Mouse (Mus musculus): ENCODE results near the gene Nf2. TPM values are rescaled to one million over a fixed set of nuclear protein-coding genes. Genes with fewer than 3 reads are reported as not detected.
A peak's percentile ranks its signal among the peaks of the same experiment; 100 is the strongest.

Gene Nf2
- polyA plus RNA-seq, 1 experiment from 2014 or later = 63.8 TPM

DNA sequence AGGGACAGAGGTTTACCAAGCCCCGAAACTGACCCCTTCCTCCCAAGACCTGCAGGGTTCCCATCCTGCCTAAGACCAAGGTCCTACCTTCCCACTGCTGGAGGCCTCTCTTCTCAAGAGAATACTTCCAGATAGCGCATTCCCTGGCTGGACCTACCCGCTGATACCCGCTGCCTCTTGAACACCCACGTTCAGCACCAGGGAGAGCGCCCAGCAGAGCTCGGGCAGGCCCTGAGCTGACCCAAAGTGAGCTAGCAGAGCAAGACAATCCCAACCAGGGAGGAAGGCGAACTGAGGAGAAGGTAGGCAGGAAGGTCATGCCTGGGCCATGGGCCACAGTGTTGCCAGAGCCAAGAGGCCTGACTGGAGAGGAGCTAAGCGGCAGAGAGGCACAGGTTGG is 99.1 kb downstream of the Nf2 start:
- Histone ChIP-seq H3K4me3 (no peak overlapping the region), H3K27ac (no peak overlapping the region), H3K9me3 (replicated peaks) (no peaks in the 10 kb centered on the region), H3K4me1 (peaks cover 35% of the 10 kb centered on the region), H3K27me3 (ENCODE audit: low read depth, poor library complexity, severe bottlenecking) (peaks cover 83% of the 10 kb centered on the region), H3K36me3 (no peaks in the 10 kb centered on the region)
- DNase-seq (ENCODE audit: low spot score) = peak; percentile 90
- 6% methylated on average over 9 of the region's 9 CpGs for WGBS

GRCm38 (mm10) chr11:4747285-4747684 is 102.1 kb downstream of the Nf2 start:
- Histone ChIP-seq H3K9me3 (replicated peaks) (no peaks in the 10 kb centered on the region), H3K27ac (no peak overlapping the region), H3K36me3 (no peaks in the 10 kb centered on the region), H3K27me3 (ENCODE audit: low read depth, poor library complexity, severe bottlenecking) (peaks cover 99% of the 10 kb centered on the region), H3K4me3 (peak overlapping the region; percentile 61), H3K4me1 (peaks cover 28% of the 10 kb centered on the region)
- DNase-seq (ENCODE audit: low spot score) = peak; percentile 55
- WGBS = under 1% methylated on average over 12 of the region's 12 CpGs

GRCm38 (mm10) chr11:4746733-4747132 is 102.6 kb downstream of the Nf2 start, which contains the start of gene Cabp7:
TSS of gene Cabp7 (minus strand) at chr11:4746778.
- no peaks in the 10 kb centered on the region for H3K36me3 ChIP-seq
- peaks cover 28% of the 10 kb centered on the region for H3K4me1 ChIP-seq
- peaks cover 99% of the 10 kb centered on the region for H3K27me3 ChIP-seq (ENCODE audit: low read depth, poor library complexity, severe bottlenecking)
- no peak for DNase-seq (ENCODE audit: low spot score)
- H3K27ac ChIP-seq = no peak within 1 kb of the TSS
- no peaks in the 10 kb centered on the region for H3K9me3 ChIP-seq (replicated peaks)
- WGBS = 5% methylated on average over 69 of the region's 73 CpGs
- peak within 1 kb of the TSS; percentile 61 for H3K4me3 ChIP-seq

- H3K4me1 ChIP-seq = peaks cover 28% of the 10 kb centered on the region
- H3K36me3 ChIP-seq = no peaks in the 10 kb centered on the region
- H3K9me3 ChIP-seq (replicated peaks) = no peaks in the 10 kb centered on the region
- peak; percentile 58 for DNase-seq (ENCODE audit: low spot score)
- under 1% methylated on average over 38 of the region's 39 CpGs for WGBS
- H3K27me3 ChIP-seq (ENCODE audit: low read depth, poor library complexity, severe bottlenecking) = peaks cover 100% of the 10 kb centered on the region
- H3K27ac ChIP-seq = no peak overlapping the region
- peak overlapping the region; percentile 61 for H3K4me3 ChIP-seq
Measured at GRCm38 (mm10) chr11:4745969-4746368, 103.4 kb downstream of the Nf2 start.

DNA sequence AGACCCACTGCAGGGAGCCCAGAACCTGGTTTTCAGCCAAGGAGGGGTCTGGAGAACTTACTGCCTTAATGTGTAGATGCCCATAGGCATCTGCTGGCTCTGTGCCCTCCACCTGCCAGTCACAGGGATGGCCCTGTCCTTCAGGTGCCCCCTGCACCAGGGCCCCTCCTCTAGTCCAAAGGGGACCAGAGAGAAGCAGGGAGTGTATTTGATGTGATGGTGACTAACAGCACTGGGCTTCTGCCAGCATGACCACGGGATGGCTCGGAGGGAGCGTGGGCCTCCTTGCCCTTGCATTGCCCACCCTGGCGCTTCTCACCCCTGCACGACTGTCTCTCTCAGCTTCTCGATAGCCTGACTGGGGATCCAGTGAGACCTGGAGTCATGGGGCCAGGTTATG is 104.6 kb downstream of the Nf2 start:
- peaks cover 96% of the 10 kb centered on the region for H3K27me3 ChIP-seq (ENCODE audit: low read depth, poor library complexity, severe bottlenecking)
- H3K36me3 ChIP-seq = no peaks in the 10 kb centered on the region
- peaks cover 24% of the 10 kb centered on the region for H3K4me1 ChIP-seq
- WGBS = 55% methylated on average over 6 of the region's 6 CpGs
- no peak overlapping the region for H3K4me3 ChIP-seq
- H3K9me3 ChIP-seq (replicated peaks) = no peaks in the 10 kb centered on the region
- no peak for DNase-seq (ENCODE audit: low spot score)
- H3K27ac ChIP-seq = no peak overlapping the region

- Histone ChIP-seq H3K4me1 (peaks cover 14% of the 10 kb centered on the region), H3K9me3 (replicated peaks) (no peaks in the 10 kb centered on the region), H3K27ac (no peak overlapping the region), H3K4me3 (no peak overlapping the region), H3K27me3 (ENCODE audit: low read depth, poor library complexity, severe bottlenecking) (peaks cover 63% of the 10 kb centered on the region), H3K36me3 (peaks cover 11% of the 10 kb centered on the region)
- WGBS = 59% methylated on average over 5 of the region's 5 CpGs
- DNase-seq (ENCODE audit: low spot score) = no peak
Measured at GRCm38 (mm10) chr11:4740785-4741184, 108.6 kb downstream of the Nf2 start.

DNA sequence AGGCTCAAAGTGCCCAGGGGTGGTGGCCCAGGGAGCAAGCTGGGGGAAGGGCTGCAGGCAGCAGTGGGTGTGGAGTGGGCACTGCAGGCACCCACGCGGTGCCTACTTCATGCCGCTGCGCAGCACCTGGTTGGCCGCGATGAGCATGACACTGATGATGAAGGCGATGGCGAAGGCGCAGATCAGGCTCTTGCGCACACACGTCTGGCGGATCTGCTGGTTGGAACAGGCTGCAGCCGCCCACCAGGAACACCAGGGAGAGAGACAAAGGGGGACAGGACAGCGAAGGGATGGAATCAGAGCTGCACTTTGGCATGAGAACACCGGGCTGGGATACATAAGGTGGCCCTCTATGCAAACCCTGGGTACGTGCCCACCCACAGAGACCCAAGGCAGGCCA is 110.6 kb downstream of the Nf2 start:
- H3K27ac ChIP-seq = no peak overlapping the region
- no peak for DNase-seq (ENCODE audit: low spot score)
- no peak overlapping the region for H3K4me3 ChIP-seq
- WGBS = 91% methylated on average over 16 of the region's 16 CpGs
- H3K27me3 ChIP-seq (ENCODE audit: low read depth, poor library complexity, severe bottlenecking) = peaks cover 54% of the 10 kb centered on the region
- peaks cover 23% of the 10 kb centered on the region for H3K4me1 ChIP-seq
- no peaks in the 10 kb centered on the region for H3K9me3 ChIP-seq (replicated peaks)
- peaks cover 11% of the 10 kb centered on the region for H3K36me3 ChIP-seq

DNA sequence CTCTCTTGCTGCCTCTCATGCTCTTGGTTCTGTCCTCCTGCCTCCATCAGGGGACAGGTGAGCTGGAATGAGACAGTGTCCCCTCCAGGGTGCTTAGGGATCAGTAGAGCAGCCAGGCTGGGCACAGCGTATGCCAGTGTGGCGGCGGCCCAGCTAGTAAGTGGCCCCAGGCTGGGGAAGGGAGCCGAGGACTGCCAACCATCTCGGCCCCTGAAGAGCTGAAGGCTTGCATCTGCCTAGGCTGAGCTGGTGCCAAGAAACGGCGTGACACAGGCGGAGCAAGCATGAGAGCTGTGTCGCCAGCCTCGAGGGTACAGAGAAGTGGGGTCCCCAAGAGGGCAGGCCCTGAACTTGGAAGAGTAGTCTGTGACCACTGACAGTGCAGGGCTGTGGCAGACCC is 111.7 kb downstream of the Nf2 start:
- H3K36me3 ChIP-seq = peaks cover 11% of the 10 kb centered on the region
- no peak for DNase-seq (ENCODE audit: low spot score)
- no peak overlapping the region for H3K4me3 ChIP-seq
- H3K27me3 ChIP-seq (ENCODE audit: low read depth, poor library complexity, severe bottlenecking) = peaks cover 44% of the 10 kb centered on the region
- no peak overlapping the region for H3K27ac ChIP-seq
- no peaks in the 10 kb centered on the region for H3K9me3 ChIP-seq (replicated peaks)
- 85% methylated on average over 10 of the region's 10 CpGs for WGBS
- peaks cover 23% of the 10 kb centered on the region for H3K4me1 ChIP-seq

- Histone ChIP-seq H3K36me3 (peaks cover 15% of the 10 kb centered on the region), H3K9me3 (replicated peaks) (no peaks in the 10 kb centered on the region), H3K4me1 (peaks cover 30% of the 10 kb centered on the region), H3K27me3 (ENCODE audit: low read depth, poor library complexity, severe bottlenecking) (peaks cover 30% of the 10 kb centered on the region), H3K4me3 (no peak overlapping the region), H3K27ac (no peak overlapping the region)
- DNase-seq (ENCODE audit: low spot score) = no peak
- 43% methylated on average over 6 of the region's 6 CpGs for WGBS
Measured at GRCm38 (mm10) chr11:4736355-4736754, 113.0 kb downstream of the Nf2 start.

GRCm38 (mm10) chr11:4734179-4734578 is 115.2 kb downstream of the Nf2 start:
- DNase-seq (ENCODE audit: low spot score) = peak; percentile 53
- no peak overlapping the region for H3K4me3 ChIP-seq
- no peaks in the 10 kb centered on the region for H3K9me3 ChIP-seq (replicated peaks)
- 41% methylated on average over 12 of the region's 12 CpGs for WGBS
- H3K27me3 ChIP-seq (ENCODE audit: low read depth, poor library complexity, severe bottlenecking) = peaks cover 18% of the 10 kb centered on the region; the same call in 1 of the 2 replicates
- H3K36me3 ChIP-seq = peaks cover 15% of the 10 kb centered on the region
- H3K4me1 ChIP-seq = peaks cover 33% of the 10 kb centered on the region
- no peak overlapping the region for H3K27ac ChIP-seq

DNA sequence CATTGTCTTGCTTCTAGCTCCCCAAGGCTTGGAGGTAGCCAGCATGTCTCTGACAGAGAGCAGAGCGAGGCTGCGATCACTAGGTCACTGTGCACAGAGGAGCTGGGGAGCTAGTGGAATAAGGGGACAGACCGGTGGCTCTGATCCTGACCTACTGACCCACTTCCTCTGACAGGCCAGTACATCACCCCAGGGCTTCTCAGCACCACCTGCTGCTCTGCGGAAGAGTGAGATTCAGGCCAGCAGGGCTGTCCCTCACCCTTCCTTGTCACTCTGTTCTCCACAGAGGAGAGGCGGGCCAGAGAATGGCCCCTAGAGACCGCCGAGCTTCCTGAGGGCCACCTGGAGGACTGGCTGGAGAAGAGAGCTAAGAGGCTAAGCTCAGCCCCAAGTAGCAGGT is 117.6 kb downstream of the Nf2 start:
- Histone ChIP-seq H3K27ac (no peak overlapping the region), H3K4me3 (no peak overlapping the region), H3K4me1 (peaks cover 33% of the 10 kb centered on the region), H3K27me3 (ENCODE audit: low read depth, poor library complexity, severe bottlenecking) (0 out of 2 replicates have a peak, but pooled peaks cover 13% of the 10 kb centered on the region), H3K9me3 (replicated peaks) (no peaks in the 10 kb centered on the region), H3K36me3 (0 out of 2 replicates have a peak, but pooled peaks cover 7% of the 10 kb centered on the region)
- DNase-seq (ENCODE audit: low spot score) = no peak
- WGBS = 66% methylated on average over 7 of the region's 7 CpGs

DNA sequence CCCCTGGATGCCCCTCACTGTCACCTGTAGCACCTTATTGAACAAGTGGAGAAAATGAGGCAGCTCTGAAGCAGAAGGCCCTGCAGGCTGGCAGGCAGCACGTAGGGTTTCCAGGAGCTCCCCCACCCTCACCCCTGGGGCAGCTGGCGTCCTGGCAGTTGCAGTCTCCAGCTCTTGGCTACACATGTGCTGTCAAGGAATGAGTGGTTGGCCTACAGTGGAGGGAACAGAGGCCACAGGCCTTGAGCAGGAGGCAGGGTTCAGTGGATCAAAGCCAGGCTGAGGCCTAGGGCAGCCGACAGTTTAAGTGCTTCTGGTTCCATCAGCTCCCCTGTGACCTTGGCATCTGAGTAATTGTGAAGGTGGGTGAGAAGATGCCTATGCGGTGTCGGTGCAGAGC is 118.4 kb downstream of the Nf2 start:
- 68% methylated on average over 5 of the region's 5 CpGs for WGBS

DNA sequence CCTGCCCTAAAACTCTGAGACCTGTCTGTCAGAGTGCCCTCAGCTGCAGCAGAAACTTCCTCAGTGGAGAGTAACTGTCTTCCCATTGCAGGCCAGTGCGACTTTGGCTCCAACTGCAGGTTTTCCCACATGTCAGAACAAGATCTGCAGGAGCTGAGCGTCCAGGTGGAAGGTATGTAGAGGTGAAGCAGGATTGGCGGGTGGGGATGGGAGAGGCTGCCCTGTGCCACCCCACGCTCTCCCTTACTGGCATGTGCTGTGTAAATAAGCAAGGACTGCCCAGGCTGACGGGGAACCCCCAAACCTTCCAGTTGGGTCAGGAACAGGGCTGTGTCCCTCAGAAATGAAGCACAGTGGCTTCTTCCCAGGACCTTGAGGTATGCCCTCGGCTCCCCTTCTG is 119.2 kb downstream of the Nf2 start:
- H3K27ac ChIP-seq = no peak overlapping the region
- no peaks in the 10 kb centered on the region for H3K9me3 ChIP-seq (replicated peaks)
- DNase-seq (ENCODE audit: low spot score) = no peak
- H3K4me3 ChIP-seq = no peak overlapping the region
- 0 out of 2 replicates have a peak, but pooled peaks cover 5% of the 10 kb centered on the region for H3K27me3 ChIP-seq (ENCODE audit: low read depth, poor library complexity, severe bottlenecking)
- peaks cover 18% of the 10 kb centered on the region for H3K4me1 ChIP-seq
- 78% methylated on average over 6 of the region's 6 CpGs for WGBS
- peaks cover 24% of the 10 kb centered on the region for H3K36me3 ChIP-seq

More for the DNA sequence above, 118.4 kb downstream of the Nf2 start:
- Histone ChIP-seq H3K27ac (no peak overlapping the region), H3K27me3 (ENCODE audit: low read depth, poor library complexity, severe bottlenecking) (0 out of 2 replicates have a peak, but pooled peaks cover 13% of the 10 kb centered on the region), H3K9me3 (replicated peaks) (no peaks in the 10 kb centered on the region), H3K36me3 (peaks cover 16% of the 10 kb centered on the region; the same call in 1 of the 2 replicates), H3K4me1 (peaks cover 26% of the 10 kb centered on the region), H3K4me3 (no peak overlapping the region)
- no peak for DNase-seq (ENCODE audit: low spot score)

- Histone ChIP-seq H3K4me1 (peaks cover 13% of the 10 kb centered on the region; the same call in 1 of the 2 replicates), H3K4me3 (no peak overlapping the region), H3K27me3 (ENCODE audit: low read depth, poor library complexity, severe bottlenecking) (0 out of 2 replicates have a peak, but pooled peaks cover under 1% of the 10 kb centered on the region), H3K36me3 (peaks cover 27% of the 10 kb centered on the region), H3K27ac (no peak overlapping the region), H3K9me3 (replicated peaks) (no peaks in the 10 kb centered on the region)
- WGBS = 83% methylated on average over 12 of the region's 12 CpGs
- DNase-seq (ENCODE audit: low spot score) = no peak
Measured at GRCm38 (mm10) chr11:4729603-4730002, 119.7 kb downstream of the Nf2 start.

All from limb, embryonic 10.5 days (tissue).